Mouse (Mus musculus) brain, embryonic 14.5 days (tissue): Measurements from ENCODE around the gene Tbx6. TPM values are rescaled to one million over a fixed set of nuclear protein-coding genes. Genes with fewer than 3 reads are reported as not detected.

Experiments
- DNase-seq: peaks from one replicate; pipeline ENCODE4 v3.0.0-alpha.2; 2011; ENCODE audit warnings: low read depth
- CTCF ChIP-seq: fragments of 200-500 bp; IDR thresholded peaks from 2 replicates; pipeline ENCODE4 v1.5.1; 2012; ENCODE audit warnings: inconsistent platforms, mild to moderate bottlenecking, moderate library complexity, borderline replicate concordance; ENCODE audit not compliant: insufficient read depth, insufficient read length; ENCODE audit errors: extremely low read depth
- POLR2A ChIP-seq: fragments of 200-500 bp; IDR thresholded peaks from 2 replicates; pipeline ENCODE4 v1.6.1; 2012; ENCODE audit warnings: mild to moderate bottlenecking, inconsistent platforms, borderline replicate concordance; ENCODE audit not compliant: poor library complexity, insufficient read depth, insufficient read length, severe bottlenecking; ENCODE audit errors: extremely low read depth
- polyA plus RNA-seq: library from polyadenylated mRNA; depleted of rRNA; stranded (reverse); fragments of >200 nt; gene quantifications from 2 replicates; pipeline ENCODE4 v1.2.3, GENCODE M21; 2012; rRNA removed

Tbx6 gene
- polyA plus RNA-seq, 1 experiment, result 1.6 TPM

- TF ChIP-seq CTCF (no peak), POLR2A (no peak)
- no peak for DNase-seq
These were observed 44.7 kb downstream of the Tbx6 start for GRCm38 (mm10) chr7:126825952-126826351.

- DNase-seq, result no peak
- TF ChIP-seq CTCF, result no peak
- no peak for TF ChIP-seq POLR2A
These were observed 50.3 kb downstream of the Tbx6 start, which contains the start of gene 4930451I11Rik for GRCm38 (mm10) chr7:126831539-126831938. Gene 4930451I11Rik (minus strand): TSS chr7:126831639.

- peak; percentile 90 for DNase-seq
- TF ChIP-seq POLR2A (no peak), CTCF (peak; percentile 90)
These were observed 50.8 kb downstream of the Tbx6 start for GRCm38 (mm10) chr7:126832036-126832598.

- TF ChIP-seq POLR2A (no peak), CTCF (no peak)
- no peak for DNase-seq
These were observed 52.0 kb downstream of the Tbx6 start for GRCm38 (mm10) chr7:126833294-126833693.

Other genes starting within 250 kb of the Tbx6 start
- 108 and 149 TPM in 2 replicates for gene Eif3c, start 215.1 kb upstream of the Tbx6 start, polyA plus RNA-seq
- 0.38 and 0.81 TPM in 2 replicates for gene Apobr, start 196.5 kb upstream of the Tbx6 start, polyA plus RNA-seq
- gene Cln3, start 195.7 kb upstream of the Tbx6 start, polyA plus RNA-seq, result 45.5 and 64.3 TPM in 2 replicates
- not detected in 2 replicates for gene Il27, start 186.5 kb upstream of the Tbx6 start, polyA plus RNA-seq
- 2.7 and 3.9 TPM in 2 replicates for gene Nupr1, start 150.6 kb upstream of the Tbx6 start, polyA plus RNA-seq
- 61.5 and 70.4 TPM in 2 replicates for gene Sgf29, start 132.2 kb upstream of the Tbx6 start, polyA plus RNA-seq
- gene Sult1a1, start 105.1 kb upstream of the Tbx6 start, polyA plus RNA-seq, result 1.5 and 1.6 TPM in 2 replicates
- gene Bola2, start 86.1 kb upstream of the Tbx6 start, polyA plus RNA-seq, result 39.8 and 55.6 TPM in 2 replicates
- gene Slx1b, start 85.7 kb upstream of the Tbx6 start, polyA plus RNA-seq, result 42.9 and 64.6 TPM in 2 replicates
- 93.3 and 122 TPM in 2 replicates for gene Coro1a, start 73.7 kb upstream of the Tbx6 start, polyA plus RNA-seq
- 224 and 233 TPM in 2 replicates for gene Mapk3, start 21.9 kb upstream of the Tbx6 start, polyA plus RNA-seq
- gene Gdpd3, start 15.1 kb upstream of the Tbx6 start, polyA plus RNA-seq, result 9.2 and 14.6 TPM in 2 replicates
- gene Ypel3, start 4.5 kb upstream of the Tbx6 start, polyA plus RNA-seq, result 181 and 258 TPM in 2 replicates
- gene Ppp4c, start 11.0 kb downstream of the Tbx6 start, polyA plus RNA-seq, result 219 and 232 TPM in 2 replicates
- gene Fam57b, start 16.2 kb downstream of the Tbx6 start, polyA plus RNA-seq, result 199 and 224 TPM in 2 replicates
- gene 4930451I11Rik, start 50.2 kb downstream of the Tbx6 start, polyA plus RNA-seq, result not detected in 2 replicates
- 11.8 and 13.2 TPM in 2 replicates for gene Doc2a, start 65.9 kb downstream of the Tbx6 start, polyA plus RNA-seq
- 48.6 and 65.1 TPM in 2 replicates for gene Hirip3, start 80.5 kb downstream of the Tbx6 start, polyA plus RNA-seq
- 86.9 and 99.3 TPM in 2 replicates for gene Ino80e, start 80.9 kb downstream of the Tbx6 start, polyA plus RNA-seq
- 101 and 131 TPM in 2 replicates for gene Taok2, start 103.2 kb downstream of the Tbx6 start, polyA plus RNA-seq
- 28.3 and 36.8 TPM in 2 replicates for gene Tmem219, start 141.4 kb downstream of the Tbx6 start, polyA plus RNA-seq
- 91.1 and 108 TPM in 2 replicates for gene Kctd13, start 147.4 kb downstream of the Tbx6 start, polyA plus RNA-seq
- gene Asphd1, start 168.1 kb downstream of the Tbx6 start, polyA plus RNA-seq, result 21.0 and 21.2 TPM in 2 replicates
- 84.2 and 129 TPM in 2 replicates for gene Sez6l2, start 169.1 kb downstream of the Tbx6 start, polyA plus RNA-seq
- 153 and 166 TPM in 2 replicates for gene Cdipt, start 194.4 kb downstream of the Tbx6 start, polyA plus RNA-seq
- 0.59 and 1.0 TPM in 2 replicates for gene Cdiptos, start 194.6 kb downstream of the Tbx6 start, polyA plus RNA-seq
- gene Mvp, start 233.1 kb downstream of the Tbx6 start, polyA plus RNA-seq, result 3.5 and 4.3 TPM in 2 replicates
- 1.0 and 1.2 TPM in 2 replicates for gene Pagr1b, start 235.0 kb downstream of the Tbx6 start, polyA plus RNA-seq
- 13.0 and 24.4 TPM in 2 replicates for gene Pagr1a, start 235.9 kb downstream of the Tbx6 start, polyA plus RNA-seq
- gene Gm42742, start 239.6 kb downstream of the Tbx6 start, polyA plus RNA-seq, result 77.9 and 87.6 TPM in 2 replicates
- 71.4 and 81.2 TPM in 2 replicates for gene Prrt2, start 239.7 kb downstream of the Tbx6 start, polyA plus RNA-seq
- 350 and 352 TPM in 2 replicates for gene Maz, start 245.6 kb downstream of the Tbx6 start, polyA plus RNA-seq